Mouse (Mus musculus): ENCODE data around the gene Pmp22.

GRCm38 (mm10) chr11:63146601-63147000 is 17.8 kb downstream of the Pmp22 start:
- no peak for TF ChIP-seq CTCF (IDR thresholded peaks at IDR 0.05; ENCODE audit: borderline replicate concordance, extremely low read depth, insufficient read depth, insufficient read length)
- no peak for TF ChIP-seq POLR2A (IDR thresholded peaks at IDR 0.05; ENCODE audit: borderline replicate concordance, extremely low read depth, insufficient read depth, insufficient read length, poor library complexity, severe bottlenecking)
